In the genomic region with DNA sequence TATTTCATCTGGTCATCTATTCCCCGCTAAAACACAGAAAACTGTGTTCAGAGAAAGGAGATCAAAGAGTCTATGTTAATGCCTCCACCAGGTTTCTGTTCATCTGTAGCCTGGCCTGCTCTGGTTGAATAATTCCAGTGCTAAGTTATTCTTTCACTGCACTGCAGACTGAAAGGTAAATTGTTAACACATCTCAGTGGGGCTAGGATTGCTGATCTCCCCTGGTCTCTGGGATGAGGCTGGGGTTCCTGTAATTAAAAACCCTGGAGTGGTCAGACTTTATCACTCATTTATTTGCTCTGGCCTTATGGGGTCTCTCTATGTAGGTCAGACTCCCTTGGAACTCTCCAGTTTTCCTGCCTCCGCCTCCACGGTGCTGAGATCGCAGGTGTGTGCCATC, we compare ENCODE assay signal across 22 mouse cellular contexts. TPM values are rescaled to one million over a fixed set of nuclear protein-coding genes. Genes with fewer than 3 reads are reported as not detected.
DNase-seq lines count a peak whose midpoint lies in the region; ATAC-seq and TF ChIP-seq lines count a peak whose summit lies in the region.
"Had no signal": no experiment of that assay in that cellular context is flagged by ENCODE, and none has a peak within 500 bp of the region (broad histone marks: within the 10 kb centered on the region; RNA-seq: fewer than 3 reads in every experiment).

No protein-coding gene starts in this region.

- no peak overlapping the region for H3K27ac ChIP-seq in embryonic facial prominence, embryonic 11.5 days (replicated peaks; ENCODE audit: low read depth, low read length)
- H3K27ac ChIP-seq in embryonic facial prominence, embryonic 10.5 days (replicated peaks) = no peak overlapping the region
- H3K27ac ChIP-seq in kidney, embryonic 14.5 days (ENCODE audit: low read depth, low read length) = peak overlapping the region; percentile 57; the same call in 1 of the 2 replicates
- H3K27ac ChIP-seq in limb, embryonic 12.5 days = peak overlapping the region; percentile 45; the same call in 1 of the 2 replicates
- no peak overlapping the region for H3K27ac ChIP-seq in lung, postnatal 0 days (ENCODE audit: low read length)
- H3K27ac ChIP-seq in midbrain, embryonic 13.5 days = no peak overlapping the region
- H3K27ac ChIP-seq: embryonic facial prominence, embryonic 15.5 days; forebrain, embryonic 10.5 days; forebrain, embryonic 15.5 days; heart, embryonic 10.5 days; hindbrain, embryonic 14.5 days had no signal

- H3K9me3 ChIP-seq in embryonic facial prominence, embryonic 11.5 days (replicated peaks; ENCODE audit: control insufficient read depth, low read length) = no peaks in the 10 kb centered on the region
- no peaks in the 10 kb centered on the region for H3K9me3 ChIP-seq in embryonic facial prominence, embryonic 10.5 days
- H3K9me3 ChIP-seq in kidney, embryonic 14.5 days (ENCODE audit: control insufficient read depth, low read length) = no peaks in the 10 kb centered on the region
- no peaks in the 10 kb centered on the region for H3K9me3 ChIP-seq in limb, embryonic 12.5 days
- no peaks in the 10 kb centered on the region for H3K9me3 ChIP-seq in lung, postnatal 0 days (ENCODE audit: low read length)
- no peaks in the 10 kb centered on the region for H3K9me3 ChIP-seq in midbrain, embryonic 13.5 days
- H3K9me3 ChIP-seq: embryonic facial prominence, embryonic 15.5 days; forebrain, embryonic 10.5 days; forebrain, embryonic 15.5 days; heart, embryonic 10.5 days had no signal

- no peaks in the 10 kb centered on the region for H3K27me3 ChIP-seq in embryonic facial prominence, embryonic 11.5 days (ENCODE audit: control insufficient read depth, insufficient read depth, low read length)
- no peaks in the 10 kb centered on the region for H3K27me3 ChIP-seq in embryonic facial prominence, embryonic 10.5 days (replicated peaks; ENCODE audit: low read depth, poor library complexity, severe bottlenecking)
- no peaks in the 10 kb centered on the region for H3K27me3 ChIP-seq in kidney, embryonic 14.5 days (ENCODE audit: control insufficient read depth, insufficient read depth, low read length)
- H3K27me3 ChIP-seq in limb, embryonic 12.5 days = no peaks in the 10 kb centered on the region
- H3K27me3 ChIP-seq in lung, postnatal 0 days (replicated peaks; ENCODE audit: insufficient read depth, low read length) = no peaks in the 10 kb centered on the region
- no peaks in the 10 kb centered on the region for H3K27me3 ChIP-seq in midbrain, embryonic 13.5 days
- H3K27me3 ChIP-seq: embryonic facial prominence, embryonic 15.5 days; forebrain, embryonic 15.5 days had no signal

- WGBS in embryonic facial prominence, embryonic 11.5 days = 72% methylated on average over 4 of the region's 4 CpGs
- WGBS in embryonic facial prominence, embryonic 10.5 days = 79% methylated on average over 4 of the region's 4 CpGs
- WGBS in kidney, embryonic 14.5 days = 48% methylated on average over 4 of the region's 4 CpGs
- WGBS in limb, embryonic 12.5 days = 54% methylated on average over 4 of the region's 4 CpGs
- WGBS in lung, postnatal 0 days = 54% methylated on average over 4 of the region's 4 CpGs
- 87% methylated on average over 4 of the region's 4 CpGs for WGBS in midbrain, embryonic 13.5 days

- no peak for ATAC-seq in embryonic facial prominence, embryonic 11.5 days (replicated peaks; ENCODE audit: insufficient number of reproducible peaks, low FRiP score, low TSS enrichment, low read depth)
- peak; percentile 81 for ATAC-seq in kidney, embryonic 14.5 days (ENCODE audit: low FRiP score, low TSS enrichment)
- ATAC-seq in limb, embryonic 12.5 days (ENCODE audit: insufficient number of reproducible peaks, insufficient read depth, low FRiP score, low TSS enrichment, low read depth) = no peak
- ATAC-seq in lung, postnatal 0 days = no peak
- ATAC-seq in midbrain, embryonic 13.5 days = no peak
- ATAC-seq: forebrain, embryonic 15.5 days had no signal

- no peak for TF ChIP-seq CTCF in lung, postnatal 0 days (IDR thresholded peaks at IDR 0.05)

- peak; percentile 11 for DNase-seq in embryonic facial prominence, embryonic 11.5 days (ENCODE audit: low spot score)
- no peak for DNase-seq in embryonic facial prominence, embryonic 10.5 days (ENCODE audit: low spot score)
- peak; percentile 29 for DNase-seq in kidney, postnatal 10 days
- DNase-seq in heart, postnatal 36 days = no peak
- no peak for DNase-seq in lung, postnatal 0 days (ENCODE audit: low spot score)
- DNase-seq: adrenal gland, postnatal 10 days; cerebellum, adult 11 months; cerebellum, adult 8-10 months; cerebellum, postnatal 14 days; gastrocnemius, postnatal 10 days; heart, adult 18-20 months; heart, postnatal 10 days had no signal

- H3K4me3 ChIP-seq in embryonic facial prominence, embryonic 11.5 days (ENCODE audit: low read depth, low read length) = no peak overlapping the region
- no peak overlapping the region for H3K4me3 ChIP-seq in embryonic facial prominence, embryonic 10.5 days
- no peak overlapping the region for H3K4me3 ChIP-seq in kidney, embryonic 14.5 days (ENCODE audit: low read length)
- H3K4me3 ChIP-seq in limb, embryonic 12.5 days (replicated peaks) = no peak overlapping the region
- no peak overlapping the region for H3K4me3 ChIP-seq in lung, postnatal 0 days (ENCODE audit: low read depth, low read length)
- no peak overlapping the region for H3K4me3 ChIP-seq in midbrain, embryonic 13.5 days (replicated peaks)
- H3K4me3 ChIP-seq: embryonic facial prominence, embryonic 15.5 days; erythroblast, embryonic 14.5 days; forebrain, embryonic 10.5 days; forebrain, embryonic 15.5 days; heart, embryonic 10.5 days had no signal

- no peak overlapping the region for H3K9ac ChIP-seq in embryonic facial prominence, embryonic 11.5 days (replicated peaks; ENCODE audit: low read length)
- no peak overlapping the region for H3K9ac ChIP-seq in kidney, embryonic 14.5 days (ENCODE audit: low read depth, low read length)
- no peak overlapping the region for H3K9ac ChIP-seq in limb, embryonic 12.5 days (replicated peaks)
- no peak overlapping the region for H3K9ac ChIP-seq in lung, postnatal 0 days (replicated peaks; ENCODE audit: low read depth)
- H3K9ac ChIP-seq in midbrain, embryonic 13.5 days (replicated peaks) = no peak overlapping the region
- H3K9ac ChIP-seq: embryonic facial prominence, embryonic 15.5 days; forebrain, embryonic 15.5 days; hindbrain, embryonic 14.5 days had no signal

- intact Hi-C loops in heart, postnatal 36 days (cut with DNase I) = no loop called here

- no peaks in the 10 kb centered on the region for H3K4me1 ChIP-seq in embryonic facial prominence, embryonic 11.5 days (ENCODE audit: control insufficient read depth, insufficient read depth, low read length)
- peaks cover 23% of the 10 kb centered on the region for H3K4me1 ChIP-seq in embryonic facial prominence, embryonic 10.5 days
- peaks cover 16% of the 10 kb centered on the region for H3K4me1 ChIP-seq in kidney, embryonic 14.5 days (ENCODE audit: control insufficient read depth, insufficient read depth, low read length)
- peaks cover 27% of the 10 kb centered on the region for H3K4me1 ChIP-seq in limb, embryonic 12.5 days (replicated peaks)
- no peaks in the 10 kb centered on the region for H3K4me1 ChIP-seq in lung, postnatal 0 days (ENCODE audit: insufficient read depth, low read depth, low read length)
- H3K4me1 ChIP-seq in midbrain, embryonic 13.5 days (replicated peaks) = no peaks in the 10 kb centered on the region
- H3K4me1 ChIP-seq: forebrain, embryonic 15.5 days; heart, embryonic 10.5 days had no signal

- H3K4me2 ChIP-seq in embryonic facial prominence, embryonic 11.5 days (ENCODE audit: low read depth, low read length) = no peak overlapping the region
- H3K4me2 ChIP-seq in kidney, embryonic 14.5 days (replicated peaks; ENCODE audit: low read depth, low read length) = no peak overlapping the region
- no peak overlapping the region for H3K4me2 ChIP-seq in limb, embryonic 12.5 days
- no peak overlapping the region for H3K4me2 ChIP-seq in lung, postnatal 0 days (replicated peaks; ENCODE audit: low read depth, low read length)
- H3K4me2 ChIP-seq in midbrain, embryonic 13.5 days (replicated peaks) = no peak overlapping the region
- H3K4me2 ChIP-seq: embryonic facial prominence, embryonic 15.5 days; forebrain, embryonic 15.5 days; hindbrain, embryonic 14.5 days had no signal

- H3K36me3 ChIP-seq in embryonic facial prominence, embryonic 11.5 days (replicated peaks; ENCODE audit: control insufficient read depth, insufficient read depth, low read depth, low read length) = no peaks in the 10 kb centered on the region
- H3K36me3 ChIP-seq in embryonic facial prominence, embryonic 10.5 days (replicated peaks) = no peaks in the 10 kb centered on the region
- H3K36me3 ChIP-seq in kidney, embryonic 14.5 days (ENCODE audit: control insufficient read depth, insufficient read depth, low read length) = no peaks in the 10 kb centered on the region
- H3K36me3 ChIP-seq in limb, embryonic 12.5 days = no peaks in the 10 kb centered on the region
- no peaks in the 10 kb centered on the region for H3K36me3 ChIP-seq in lung, postnatal 0 days (ENCODE audit: insufficient read depth, low read length)
- H3K36me3 ChIP-seq in midbrain, embryonic 13.5 days = no peaks in the 10 kb centered on the region
- H3K36me3 ChIP-seq: embryonic facial prominence, embryonic 15.5 days; forebrain, embryonic 10.5 days; forebrain, embryonic 15.5 days; heart, embryonic 10.5 days had no signal

- no peak for TF ChIP-seq EP300 in lung, postnatal 0 days (IDR thresholded peaks at IDR 0.05)

RNA-seq across cellular contexts. Expression of a gene that starts 21.7 kb away (rescaled TPM):
- polyA plus RNA-seq in embryonic facial prominence, embryonic 11.5 days (2014; fragmentation: Nextera tagmentation; extraction: Ambion mirVana) = 72.4 and 81.5 TPM in 2 replicates
- polyA plus RNA-seq in embryonic facial prominence, embryonic 10.5 days (2016; fragmentation: Nextera tagmentation; extraction: Ambion mirVana) = 40.2 and 47.5 TPM in 2 replicates
- 35.0 and 64.2 TPM in 2 replicates for polyA plus RNA-seq in kidney, embryonic 14.5 days (2014; fragmentation: Nextera tagmentation; extraction: Ambion mirVana)
- polyA plus RNA-seq in limb, embryonic 12.5 days (2016; fragmentation: Nextera tagmentation; extraction: Ambion mirVana) = 53.0 and 64.3 TPM in 2 replicates
- total RNA-seq in heart, postnatal 36 days (2021) = 10 to 100 TPM; 28.8 to 33.2 TPM
- polyA plus RNA-seq in lung, postnatal 0 days (2015; fragmentation: Nextera tagmentation; extraction: Ambion mirVana) = 20.9 and 25.7 TPM in 2 replicates
- 20.0 and 20.5 TPM in 2 replicates for polyA plus RNA-seq in midbrain, embryonic 13.5 days (2015; fragmentation: Nextera tagmentation; extraction: Ambion mirVana)
- total RNA-seq: MEL had no signal
- polyA plus RNA-seq: erythroblast, embryonic 14.5 days had no signal

Comparison
In these comparisons a context has a peak if more than half of its experiments do, and no peak if none do; other contexts are left out.
1. DNase-seq: peak in embryonic facial prominence, embryonic 11.5 days (single experiment) and kidney, postnatal 10 days (single experiment); none in embryonic facial prominence, embryonic 10.5 days (single experiment), heart, postnatal 36 days (0 of 2) and lung, postnatal 0 days (single experiment).
2. H3K27ac ChIP-seq: peak in kidney, embryonic 14.5 days (single experiment) and limb, embryonic 12.5 days (single experiment); none in embryonic facial prominence, embryonic 11.5 days (single experiment), embryonic facial prominence, embryonic 10.5 days (single experiment), lung, postnatal 0 days (single experiment) and midbrain, embryonic 13.5 days (single experiment).